Mouse (Mus musculus) MEL (cell line): ENCODE data around the gene Tnn. TPM values are rescaled to one million over a fixed set of nuclear protein-coding genes. Genes with fewer than 3 reads are reported as not detected.

Source experiments
- DNase-seq: peaks from one replicate; pipeline ENCODE4 v3.0.0; 2011; ENCODE audit warnings: low read depth, low spot score
- H3K27ac ChIP-seq: 2 replicates; pipeline ENCODE4 v1.5.1; 2012; ENCODE audit warnings: low read depth, mild to moderate bottlenecking, control low read depth, low read length, moderate library complexity; ENCODE audit not compliant: control insufficient read depth
- H3K27me3 ChIP-seq, 2 experiments: fragments of 150-350 bp in 1 of 2; sonication (generic) in 1 of 2; 2 replicates each; pipeline ENCODE4 v1.6.1; 2012; ENCODE audit warnings: low read length in 2 of 2, mild to moderate bottlenecking in 2 of 2, improper control_type of control experiment in 1 of 2, moderate library complexity in 1 of 2; ENCODE audit not compliant: insufficient read depth in 2 of 2, control insufficient read depth in 1 of 2
- H3K36me3 ChIP-seq, 2 experiments: 2 replicates each; pipeline ENCODE4 v1.6.1; 2012 to 2014; ENCODE audit warnings: low read length in 2 of 2, improper control_type of control experiment in 1 of 2, inconsistent platforms in 1 of 2, mild to moderate bottlenecking in 1 of 2; ENCODE audit not compliant: insufficient read depth in 2 of 2, control insufficient read depth in 1 of 2
- H3K4me1 ChIP-seq, 2 experiments: fragments of 150-350 bp in 1 of 2; sonication (generic) in 1 of 2; 2 replicates each; pipeline ENCODE4 v1.6.1; 2012; ENCODE audit warnings: low read length in 2 of 2, improper control_type of control experiment in 1 of 2, mild to moderate bottlenecking in 1 of 2; ENCODE audit not compliant: insufficient read depth in 2 of 2, control insufficient read depth in 1 of 2
- H3K4me3 ChIP-seq, 2 experiments: fragments of 150-350 bp in 1 of 2; sonication (generic) in 1 of 2; 2 replicates each; pipeline ENCODE4 v1.5.1; 2012; ENCODE audit warnings: low read depth in 2 of 2, low read length in 2 of 2, mild to moderate bottlenecking in 2 of 2, moderate library complexity in 2 of 2, control low read depth in 1 of 2, improper control_type of control experiment in 1 of 2; ENCODE audit not compliant: control insufficient read depth in 1 of 2, insufficient read depth in 1 of 2
- H3K79me2 ChIP-seq: 2 replicates; pipeline ENCODE4 v1.6.1; 2012; ENCODE audit warnings: mild to moderate bottlenecking, low read length, moderate library complexity; ENCODE audit not compliant: control insufficient read depth, poor library complexity, insufficient read depth
- H3K9ac ChIP-seq: 2 replicates; pipeline ENCODE4 v1.6.1; 2012; ENCODE audit warnings: low read depth, mild to moderate bottlenecking, control low read depth, low read length, moderate library complexity; ENCODE audit not compliant: control insufficient read depth, poor library complexity, severe bottlenecking
- H3K9me3 ChIP-seq: fragments of 150-350 bp; sonication (generic); replicated peaks from 2 replicates; pipeline ENCODE4 v1.6.1; 2012; ENCODE audit warnings: mild to moderate bottlenecking, low read length, improper control_type of control experiment, moderate library complexity; ENCODE audit not compliant: insufficient read depth
- BHLHE40 ChIP-seq: IDR thresholded peaks from 2 replicates; pipeline ENCODE4 v1.6.1; 2012; ENCODE audit warnings: low read depth, mild to moderate bottlenecking, inconsistent platforms, low read length, improper control_type of control experiment, borderline replicate concordance
- CHD1 ChIP-seq: IDR thresholded peaks from 2 replicates; pipeline ENCODE4 v1.6.1; 2012; ENCODE audit warnings: low read depth, mild to moderate bottlenecking, inconsistent platforms, low read length, improper control_type of control experiment
- CTCF ChIP-seq, 3 experiments: IDR thresholded peaks in 2 of 3; conservative IDR thresholded peaks in 1 of 3; 2 replicates each; pipeline ENCODE4 v1.5.1; 2011 to 2012; ENCODE audit warnings: low read length in 3 of 3, low read depth in 2 of 3, mild to moderate bottlenecking in 2 of 3, improper control_type of control experiment in 1 of 3, inconsistent platforms in 1 of 3, mixed read lengths in 1 of 3, moderate library complexity in 1 of 3; ENCODE audit not compliant: control insufficient read depth in 1 of 3, insufficient read depth in 1 of 3, poor library complexity in 1 of 3, severe bottlenecking in 1 of 3
- E2F4 ChIP-seq: IDR thresholded peaks from 2 replicates; pipeline ENCODE4 v1.6.1; 2011; ENCODE audit warnings: low read depth, low read length, improper control_type of control experiment, borderline replicate concordance
- ELF1 ChIP-seq: IDR thresholded peaks from 2 replicates; pipeline ENCODE4 v1.6.1; 2014; ENCODE audit warnings: low read depth, mild to moderate bottlenecking, inconsistent platforms, low read length, improper control_type of control experiment, moderate library complexity
- EP300 ChIP-seq, 2 experiments: IDR thresholded peaks; 2 replicates each; pipeline ENCODE4 v1.6.1; 2011; ENCODE audit warnings: improper control_type of control experiment in 2 of 2, low read length in 2 of 2, low read depth in 1 of 2, mild to moderate bottlenecking in 1 of 2
- ETS1 ChIP-seq: IDR thresholded peaks from 2 replicates; pipeline ENCODE4 v1.6.1; 2012; ENCODE audit warnings: low read depth, mild to moderate bottlenecking, inconsistent platforms, low read length, improper control_type of control experiment, moderate library complexity
- MAFK ChIP-seq: IDR thresholded peaks from 2 replicates; pipeline ENCODE4 v1.6.1; 2011; ENCODE audit warnings: low read depth, mild to moderate bottlenecking, low read length, improper control_type of control experiment, borderline replicate concordance
- MAX ChIP-seq: IDR thresholded peaks from 2 replicates; pipeline ENCODE4 v1.6.1; 2011; ENCODE audit warnings: low read length, improper control_type of control experiment
- MAZ ChIP-seq: IDR thresholded peaks from 2 replicates; pipeline ENCODE4 v1.6.1; 2012; ENCODE audit warnings: low read depth, mild to moderate bottlenecking, inconsistent platforms, low read length, improper control_type of control experiment
- MEF2A ChIP-seq: IDR thresholded peaks from 2 replicates; pipeline ENCODE4 v1.6.1; 2014; ENCODE audit warnings: low read depth, mild to moderate bottlenecking, inconsistent platforms, low read length, improper control_type of control experiment; ENCODE audit not compliant: poor library complexity, insufficient replicate concordance, severe bottlenecking; ENCODE audit errors: extremely low read depth
- NELFE ChIP-seq: IDR thresholded peaks from 2 replicates; pipeline ENCODE4 v1.6.1; 2011; ENCODE audit warnings: low read depth, low read length, improper control_type of control experiment
- POLR2A ChIP-seq, 2 experiments: IDR thresholded peaks; 2 replicates each; pipeline ENCODE4 v1.6.1; 2011 to 2012; ENCODE audit warnings: low read length in 2 of 2, mild to moderate bottlenecking in 2 of 2, control low read depth in 1 of 2, improper control_type of control experiment in 1 of 2, low read depth in 1 of 2, moderate library complexity in 1 of 2; ENCODE audit not compliant: control insufficient read depth in 1 of 2, insufficient read depth in 1 of 2, poor library complexity in 1 of 2
- POLR2AphosphoS5 ChIP-seq: IDR thresholded peaks from 2 replicates; pipeline ENCODE4 v1.6.1; 2012; ENCODE audit warnings: low read depth, borderline replicate concordance, mild to moderate bottlenecking, inconsistent platforms, low read length, moderate library complexity, mixed read lengths
- RAD21 ChIP-seq: IDR thresholded peaks from 2 replicates; pipeline ENCODE4 v1.6.1; 2011; ENCODE audit warnings: mild to moderate bottlenecking, low read depth, low read length, improper control_type of control experiment
- RCOR1 ChIP-seq: IDR thresholded peaks from 2 replicates; pipeline ENCODE4 v1.6.1; 2012; ENCODE audit warnings: low read depth, mild to moderate bottlenecking, inconsistent platforms, low read length, improper control_type of control experiment
- TAL1 ChIP-seq: IDR thresholded peaks from 2 replicates; pipeline ENCODE4 v1.6.1; 2012; ENCODE audit warnings: mild to moderate bottlenecking, inconsistent platforms, low read length, moderate library complexity, mixed read lengths
- TBP ChIP-seq: IDR thresholded peaks from 2 replicates; pipeline ENCODE4 v1.8.0; 2011; ENCODE audit warnings: low read depth, low read length, improper control_type of control experiment
- TCF12 ChIP-seq: IDR thresholded peaks from 2 replicates; pipeline ENCODE4 v1.6.1; 2014; ENCODE audit warnings: low read depth, mild to moderate bottlenecking, inconsistent platforms, low read length, improper control_type of control experiment, moderate library complexity
- USF2 ChIP-seq, 2 experiments: IDR thresholded peaks; 2 replicates each; pipeline ENCODE4 v1.6.1; 2011 to 2012; ENCODE audit warnings: improper control_type of control experiment in 2 of 2, low read length in 2 of 2, borderline replicate concordance in 1 of 2, inconsistent platforms in 1 of 2, low read depth in 1 of 2, mild to moderate bottlenecking in 1 of 2; ENCODE audit not compliant: insufficient read depth in 1 of 2
- ZC3H11A ChIP-seq: IDR thresholded peaks from 2 replicates; pipeline ENCODE4 v1.6.1; 2012; ENCODE audit warnings: low read depth, mild to moderate bottlenecking, inconsistent platforms, low read length, improper control_type of control experiment
- ZKSCAN1 ChIP-seq: IDR thresholded peaks from 2 replicates; pipeline ENCODE4 v1.6.1; 2012; ENCODE audit warnings: low read depth, mild to moderate bottlenecking, inconsistent platforms, low read length, improper control_type of control experiment, moderate library complexity
- ZMIZ1 ChIP-seq: IDR thresholded peaks from 2 replicates; pipeline ENCODE4 v1.6.1; 2012; ENCODE audit warnings: low read depth, mild to moderate bottlenecking, inconsistent platforms, low read length, improper control_type of control experiment, moderate library complexity
- polyA plus RNA-seq, 2 experiments: library from polyadenylated mRNA; stranded (reverse) in 1 of 2; unstranded in 1 of 2; fragments of >175 nt in 1 of 2; fragments of >200 nt in 1 of 2; gene quantifications; 2 replicates each; pipeline versions ENCODE4 v1.2.1 to v1.2.4; 2012; ENCODE audit warnings: low replicate concordance in 2 of 2, low read depth in 1 of 2; ENCODE audit not compliant: insufficient read length in 2 of 2, insufficient read depth in 1 of 2, missing spikeins in 1 of 2
- total RNA-seq: library from RNA; depleted of rRNA; stranded (reverse); fragments of 300-350 nt; gene quantifications from 2 replicates; pipeline ENCODE4 v1.2.3, GENCODE M21; 2012

The Tnn gene
- total and polyA plus RNA-seq, 3 experiments, result not detected

- H3K27me3 ChIP-seq, result no peaks in the 10 kb centered on the region
- TF ChIP-seq POLR2A (IDR thresholded peaks at IDR 0.05; ENCODE audit: control insufficient read depth in 1 of 2, insufficient read depth in 1 of 2, low read depth in 1 of 2, low read length in 2 of 2, poor library complexity in 1 of 2), result no peak
- TF ChIP-seq USF2 (IDR thresholded peaks at IDR 0.05; ENCODE audit: borderline replicate concordance in 1 of 2, insufficient read depth in 1 of 2, low read depth in 1 of 2, low read length in 2 of 2), result no peak
- no peak for TF ChIP-seq MAFK
- no peak for TF ChIP-seq NELFE
- TF ChIP-seq RAD21, result no peak
- TF ChIP-seq ELF1, result no peak
- TF ChIP-seq E2F4, result no peak
- no peak for TF ChIP-seq MEF2A
- TF ChIP-seq CTCF (IDR thresholded peaks at IDR 0.05 in 2 of 3, conservative IDR thresholded peaks at IDR 0.05 in 1 of 3; ENCODE audit: control insufficient read depth in 1 of 3, insufficient read depth in 1 of 3, low read depth in 2 of 3, low read length in 3 of 3, poor library complexity in 1 of 3, severe bottlenecking in 1 of 3), result no peak
- no peak for TF ChIP-seq ETS1
- TF ChIP-seq CHD1, result no peak
- TF ChIP-seq POLR2AphosphoS5, result no peak
- TF ChIP-seq ZKSCAN1, result no peak
- TF ChIP-seq RCOR1, result no peak
- no peak for TF ChIP-seq TCF12
- H3K79me2 ChIP-seq, result no peaks in the 10 kb centered on the region
- no peak overlapping the region for H3K9ac ChIP-seq
- H3K36me3 ChIP-seq, result no peaks in the 10 kb centered on the region
- H3K4me3 ChIP-seq, result no peak overlapping the region
- no peaks in the 10 kb centered on the region for H3K9me3 ChIP-seq
- DNase-seq, result peak; percentile 5
- H3K27ac ChIP-seq, result no peak overlapping the region
- no peaks in the 10 kb centered on the region for H3K4me1 ChIP-seq
Measured at GRCm38 (mm10) chr1:160078882-160079661, 74.3 kb downstream of the Tnn start.

- Histone ChIP-seq H3K27me3 (no peaks in the 10 kb centered on the region), H3K27ac (no peak overlapping the region), H3K9me3 (no peaks in the 10 kb centered on the region), H3K4me3 (no peak overlapping the region), H3K4me1 (no peaks in the 10 kb centered on the region), H3K36me3 (peaks cover 0 to 2% of the 10 kb centered on the region in 2 experiments; a peak in 2 of 4 replicates), H3K79me2 (no peaks in the 10 kb centered on the region), H3K9ac (no peak overlapping the region)
- no peak for DNase-seq
- TF ChIP-seq EP300 (IDR thresholded peaks at IDR 0.05; ENCODE audit: low read depth in 1 of 2, low read length in 2 of 2) (no peak), BHLHE40 (no peak), RCOR1 (no peak), ZC3H11A (no peak), ZMIZ1 (no peak), MAX (no peak), USF2 (IDR thresholded peaks at IDR 0.05; ENCODE audit: borderline replicate concordance in 1 of 2, insufficient read depth in 1 of 2, low read depth in 1 of 2, low read length in 2 of 2) (no peak), MAZ (no peak), POLR2A (IDR thresholded peaks at IDR 0.05; ENCODE audit: control insufficient read depth in 1 of 2, insufficient read depth in 1 of 2, low read depth in 1 of 2, low read length in 2 of 2, poor library complexity in 1 of 2) (no peak), TBP (no peak), MAFK (no peak), ELF1 (no peak), TAL1 (no peak)
Measured at GRCm38 (mm10) chr1:160064547-160065144, 88.7 kb downstream of the Tnn start.
